Mouse (Mus musculus) neural tube, embryonic 14.5 days (tissue): ENCODE results near the gene Wnk2. TPM values are rescaled to one million over a fixed set of nuclear protein-coding genes. Genes with fewer than 3 reads are reported as not detected.

ENCODE experiments used
- ATAC-seq: fragments of 200-750 bp; cut with Nextera tagmentation; 2 replicates; pipeline ENCODE4 v1.8.0; 2017; ENCODE audit warnings: low read depth, mild to moderate bottlenecking, moderate TSS enrichment, moderate library complexity
- H3K27ac ChIP-seq: fragments of 300-500 bp; sonication (generic); 2 replicates; pipeline ENCODE4 v1.5.1; 2014; ENCODE audit warnings: low read depth, mild to moderate bottlenecking, control low read depth, low read length, moderate library complexity, mixed read lengths
- H3K27me3 ChIP-seq: fragments of 300-500 bp; sonication (generic); 2 replicates; pipeline ENCODE4 v1.6.1; 2014; ENCODE audit warnings: low read length; ENCODE audit not compliant: control insufficient read depth, insufficient read depth
- H3K36me3 ChIP-seq: fragments of 300-500 bp; sonication (generic); 2 replicates; pipeline ENCODE4 v1.6.1; 2014; ENCODE audit warnings: low read length, mixed read lengths; ENCODE audit not compliant: control insufficient read depth, insufficient read depth
- H3K4me1 ChIP-seq: fragments of 300-500 bp; sonication (generic); 2 replicates; pipeline ENCODE4 v1.6.1; 2014; ENCODE audit warnings: low read length; ENCODE audit not compliant: control insufficient read depth, insufficient read depth
- H3K4me2 ChIP-seq: fragments of 300-500 bp; sonication (generic); 2 replicates; pipeline ENCODE4 v1.6.1; 2014; ENCODE audit warnings: mild to moderate bottlenecking, low read depth, low read length, control low read depth
- H3K4me3 ChIP-seq: fragments of 300-500 bp; sonication (generic); 2 replicates; pipeline ENCODE4 v1.5.1; 2014; ENCODE audit warnings: low read depth, low read length, control low read depth, mixed read lengths
- H3K9ac ChIP-seq: fragments of 300-500 bp; sonication (generic); replicated peaks from 2 replicates; pipeline ENCODE4 v1.6.1; 2014; ENCODE audit warnings: low read depth, mild to moderate bottlenecking, control low read depth, low read length, mixed read lengths
- H3K9me3 ChIP-seq: fragments of 300-500 bp; sonication (generic); 2 replicates; pipeline ENCODE4 v1.6.1; 2016; ENCODE audit warnings: low read length; ENCODE audit not compliant: control insufficient read depth
- WGBS: fragments of 180-500 bp; shearing (Covaris S2); extraction: QIAGEN DNeasy Blood & Tissue Kit; methylation state at CpG from one replicate; pipeline ENCODE4 v1.1.7; 2014; 5-methylcytosine and 5-hydroxymethylcytosine counted together
- polyA plus RNA-seq: library from polyadenylated mRNA; unstranded; fragments of >200 nt; fragmentation: Nextera tagmentation; extraction: Ambion mirVana; gene quantifications from 2 replicates; pipeline ENCODE4 v1.2.1, GENCODE M21; 2014

Gene Wnk2
- polyA plus RNA-seq, 1 experiment from 2014 or later = 33.1 TPM

GRCm38 (mm10) chr13:49114116-49114515, 33.7 kb downstream of the Wnk2 start:
- H3K27me3 ChIP-seq = no peaks in the 10 kb centered on the region
- no peak for ATAC-seq
- H3K36me3 ChIP-seq = no peaks in the 10 kb centered on the region
- H3K9me3 ChIP-seq = no peaks in the 10 kb centered on the region
- no peak overlapping the region for H3K9ac ChIP-seq
- H3K4me2 ChIP-seq = no peak overlapping the region
- H3K4me3 ChIP-seq = no peak overlapping the region
- no peaks in the 10 kb centered on the region for H3K4me1 ChIP-seq
- WGBS = 79% methylated on average over 4 of the region's 4 CpGs
- H3K27ac ChIP-seq = no peak overlapping the region

- Histone ChIP-seq H3K4me1 (no peaks in the 10 kb centered on the region), H3K4me2 (no peak overlapping the region), H3K27ac (no peak overlapping the region), H3K4me3 (no peak overlapping the region), H3K9me3 (no peaks in the 10 kb centered on the region), H3K27me3 (no peaks in the 10 kb centered on the region), H3K9ac (no peak overlapping the region), H3K36me3 (no peaks in the 10 kb centered on the region)
- no peak for ATAC-seq
- 25% methylated on average over 4 of the region's 4 CpGs for WGBS
Observed at GRCm38 (mm10) chr13:49113345-49113744, 34.5 kb downstream of the Wnk2 start.

- no peak for ATAC-seq
- Histone ChIP-seq H3K4me1 (no peaks in the 10 kb centered on the region), H3K27ac (no peak overlapping the region), H3K9me3 (no peaks in the 10 kb centered on the region), H3K9ac (no peak overlapping the region), H3K4me3 (no peak overlapping the region), H3K36me3 (no peaks in the 10 kb centered on the region), H3K4me2 (no peak overlapping the region), H3K27me3 (no peaks in the 10 kb centered on the region)
- WGBS = 85% methylated on average over 8 of the region's 8 CpGs
Observed at GRCm38 (mm10) chr13:49112652-49113051, 35.2 kb downstream of the Wnk2 start.

- Histone ChIP-seq H3K4me2 (no peak overlapping the region), H3K4me3 (no peak overlapping the region), H3K36me3 (no peaks in the 10 kb centered on the region), H3K27me3 (no peaks in the 10 kb centered on the region), H3K9me3 (no peaks in the 10 kb centered on the region), H3K27ac (no peak overlapping the region), H3K9ac (no peak overlapping the region), H3K4me1 (no peaks in the 10 kb centered on the region)
- no peak for ATAC-seq
- 84% methylated on average over 3 of the region's 3 CpGs for WGBS
Observed at GRCm38 (mm10) chr13:49109665-49110064, 38.1 kb downstream of the Wnk2 start.

- no peak overlapping the region for H3K27ac ChIP-seq
Observed at GRCm38 (mm10) chr13:49108119-49108846, 39.5 kb downstream of the Wnk2 start.

GRCm38 (mm10) chr13:49103913-49104312, 43.9 kb downstream of the Wnk2 start:
- Histone ChIP-seq H3K27me3 (no peaks in the 10 kb centered on the region), H3K27ac (no peak overlapping the region), H3K9me3 (no peaks in the 10 kb centered on the region), H3K4me1 (no peaks in the 10 kb centered on the region; the same call in 1 of the 2 replicates), H3K4me3 (no peak overlapping the region), H3K4me2 (no peak overlapping the region), H3K9ac (no peak overlapping the region), H3K36me3 (0 out of 2 replicates have a peak, but pooled peaks cover 3% of the 10 kb centered on the region)
- no peak for ATAC-seq
- 81% methylated on average over 1 of the region's 1 CpGs for WGBS

More at GRCm38 (mm10) chr13:49108119-49108846, 39.5 kb downstream of the Wnk2 start:
- Histone ChIP-seq H3K4me2 (no peak overlapping the region), H3K4me3 (no peak overlapping the region), H3K36me3 (no peaks in the 10 kb centered on the region), H3K9me3 (no peaks in the 10 kb centered on the region), H3K9ac (no peak overlapping the region), H3K4me1 (no peaks in the 10 kb centered on the region; the same call in 1 of the 2 replicates), H3K27me3 (no peaks in the 10 kb centered on the region)
- ATAC-seq = no peak
- WGBS = 79% methylated on average over 8 of the region's 8 CpGs

GRCm38 (mm10) chr13:49103235-49103634, 44.6 kb downstream of the Wnk2 start:
- Histone ChIP-seq H3K9ac (no peak overlapping the region), H3K4me3 (no peak overlapping the region), H3K27me3 (no peaks in the 10 kb centered on the region), H3K27ac (no peak overlapping the region), H3K36me3 (0 out of 2 replicates have a peak, but pooled peaks cover 3% of the 10 kb centered on the region), H3K4me2 (no peak overlapping the region), H3K9me3 (no peaks in the 10 kb centered on the region), H3K4me1 (no peaks in the 10 kb centered on the region; the same call in 1 of the 2 replicates)
- WGBS = 75% methylated on average over 7 of the region's 7 CpGs
- no peak for ATAC-seq

- ATAC-seq = peak; percentile 54; the same call in 1 of the 2 replicates
- H3K4me2 ChIP-seq = no peak overlapping the region
- WGBS = 71% methylated on average over 1 of the region's 1 CpGs
- no peaks in the 10 kb centered on the region for H3K9me3 ChIP-seq
- H3K27ac ChIP-seq = no peak overlapping the region
- no peak overlapping the region for H3K9ac ChIP-seq
- no peaks in the 10 kb centered on the region; the same call in 1 of the 2 replicates for H3K4me1 ChIP-seq
- peaks cover 3% of the 10 kb centered on the region; the same call in 1 of the 2 replicates for H3K36me3 ChIP-seq
- H3K27me3 ChIP-seq = no peaks in the 10 kb centered on the region
- no peak overlapping the region for H3K4me3 ChIP-seq
Observed at GRCm38 (mm10) chr13:49100417-49100816, 47.4 kb downstream of the Wnk2 start.

- Histone ChIP-seq H3K9ac (no peak overlapping the region), H3K9me3 (no peaks in the 10 kb centered on the region), H3K27me3 (no peaks in the 10 kb centered on the region), H3K36me3 (peaks cover 9% of the 10 kb centered on the region; the same call in 1 of the 2 replicates), H3K27ac (no peak overlapping the region), H3K4me1 (no peaks in the 10 kb centered on the region), H3K4me3 (no peak overlapping the region), H3K4me2 (no peak overlapping the region)
- no peak for ATAC-seq
- WGBS = 84% methylated on average over 4 of the region's 4 CpGs
Observed at GRCm38 (mm10) chr13:49096826-49097225, 51.0 kb downstream of the Wnk2 start.
